Mouse (Mus musculus) testis, adult 2 months (tissue): ENCODE results near the gene Serinc3. TPM values are rescaled to one million over a fixed set of nuclear protein-coding genes. Genes with fewer than 3 reads are reported as not detected.

Experiments used
- H3K27ac ChIP-seq: fragments of 200-500 bp; 2 replicates; pipeline ENCODE4 v1.5.1; 2012; ENCODE audit warnings: low read depth, low read length; ENCODE audit not compliant: control insufficient read depth, insufficient read depth
- H3K27me3 ChIP-seq: fragments of 200-500 bp; 2 replicates; pipeline ENCODE4 v1.6.1; 2012; ENCODE audit warnings: mild to moderate bottlenecking, low read length, moderate library complexity; ENCODE audit not compliant: control insufficient read depth, insufficient read depth
- H3K36me3 ChIP-seq: fragments of 200-500 bp; 2 replicates; pipeline ENCODE4 v1.6.1; 2012; ENCODE audit warnings: mild to moderate bottlenecking, low read length; ENCODE audit not compliant: control insufficient read depth, insufficient read depth
- H3K4me1 ChIP-seq: fragments of 200-500 bp; 2 replicates; pipeline ENCODE4 v1.6.1; 2012; ENCODE audit warnings: low read length; ENCODE audit not compliant: control insufficient read depth, insufficient read depth
- H3K4me3 ChIP-seq: fragments of 200-500 bp; 2 replicates; pipeline ENCODE4 v1.5.1; 2012; ENCODE audit warnings: low read depth, mild to moderate bottlenecking, low read length, moderate library complexity, mixed read lengths; ENCODE audit not compliant: control insufficient read depth
- CTCF ChIP-seq: fragments of 200-500 bp; IDR thresholded peaks from 2 replicates; pipeline ENCODE4 v1.5.1; 2012; ENCODE audit warnings: low read depth, mild to moderate bottlenecking, inconsistent platforms, low read length, moderate library complexity; ENCODE audit not compliant: control insufficient read depth, insufficient read depth, insufficient replicate concordance
- POLR2A ChIP-seq: fragments of 200-500 bp; IDR thresholded peaks from 2 replicates; pipeline ENCODE4 v1.6.1; 2012; ENCODE audit warnings: low read depth, mild to moderate bottlenecking, inconsistent platforms, low read length, moderate library complexity; ENCODE audit not compliant: control insufficient read depth
- polyA plus RNA-seq: library from polyadenylated mRNA; depleted of rRNA; stranded (reverse); fragments of >200 nt; gene quantifications from 2 replicates; pipeline ENCODE4 v1.2.3, GENCODE M21; 2012

Gene Serinc3
- polyA plus RNA-seq, 1 experiment, result 270 TPM

GRCm38 (mm10) chr2:163596873-163597155, 48.1 kb downstream of the Serinc3 start:
- H3K27ac ChIP-seq, result peak overlapping the region; percentile 87
- TF ChIP-seq CTCF, result no peak
- TF ChIP-seq POLR2A, result no peak
- H3K4me1 ChIP-seq, result peaks cover 9% of the 10 kb centered on the region
- no peaks in the 10 kb centered on the region for H3K36me3 ChIP-seq
- H3K4me3 ChIP-seq, result no peak overlapping the region
- H3K27me3 ChIP-seq, result no peaks in the 10 kb centered on the region

- no peaks in the 10 kb centered on the region for H3K27me3 ChIP-seq
- TF ChIP-seq CTCF (no peak), POLR2A (no peak)
- no peak overlapping the region for H3K4me3 ChIP-seq
- no peaks in the 10 kb centered on the region for H3K36me3 ChIP-seq
- peaks cover 6% of the 10 kb centered on the region for H3K4me1 ChIP-seq
- H3K27ac ChIP-seq, result peak overlapping the region; percentile 87
Measured at GRCm38 (mm10) chr2:163596057-163596872, 48.7 kb downstream of the Serinc3 start.

DNA sequence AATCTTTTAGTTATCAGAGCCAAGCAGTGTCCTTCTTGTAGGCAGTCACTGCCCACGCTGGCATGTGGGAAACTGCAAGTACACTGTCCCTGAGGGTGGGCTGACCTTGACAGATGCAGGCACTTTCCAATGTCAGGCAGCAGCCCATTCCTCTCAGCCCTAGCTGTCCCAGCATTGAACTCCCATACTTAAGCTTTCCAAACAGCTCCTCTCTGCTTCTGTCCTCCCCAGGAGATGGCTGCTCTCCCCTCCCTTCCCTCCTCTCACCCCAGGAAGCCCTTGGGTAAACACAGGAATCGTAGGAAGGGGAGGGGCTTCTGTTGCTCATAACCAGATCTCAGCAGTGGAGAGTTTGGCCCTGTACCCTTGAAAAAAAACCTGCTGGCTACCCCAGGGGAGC, 49.8 kb downstream of the Serinc3 start:
- peaks cover 10% of the 10 kb centered on the region for H3K4me1 ChIP-seq
- no peak overlapping the region for H3K4me3 ChIP-seq
- H3K36me3 ChIP-seq, result no peaks in the 10 kb centered on the region
- TF ChIP-seq CTCF (no peak), POLR2A (no peak)
- H3K27ac ChIP-seq, result peak overlapping the region; percentile 82; the same call in 1 of the 2 replicates
- H3K27me3 ChIP-seq, result no peaks in the 10 kb centered on the region

- Histone ChIP-seq H3K4me3 (no peak overlapping the region), H3K27ac (peak overlapping the region; percentile 11; the same call in 1 of the 2 replicates), H3K27me3 (no peaks in the 10 kb centered on the region), H3K4me1 (peaks cover 14% of the 10 kb centered on the region), H3K36me3 (no peaks in the 10 kb centered on the region)
- TF ChIP-seq CTCF (no peak), POLR2A (no peak)
Measured at GRCm38 (mm10) chr2:163593636-163594282, 51.2 kb downstream of the Serinc3 start.

DNA sequence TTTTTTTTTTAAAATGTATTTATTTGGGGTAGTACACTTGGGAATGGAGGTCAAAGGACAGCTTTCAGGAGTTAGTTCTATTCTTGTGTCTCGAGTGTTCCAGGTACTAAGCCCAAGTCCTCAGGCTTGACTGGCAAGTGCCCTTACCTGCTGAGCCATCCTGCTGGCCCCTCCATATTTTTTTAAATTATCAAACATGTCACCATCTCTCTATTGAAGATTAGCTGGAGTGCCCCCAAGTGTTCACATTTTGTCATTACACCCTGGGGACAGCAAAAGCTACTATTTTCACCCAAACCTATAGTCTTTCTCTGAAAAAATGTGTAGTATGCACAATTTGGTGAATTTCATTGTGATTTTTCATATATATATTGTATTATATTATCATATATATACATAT, 52.8 kb downstream of the Serinc3 start:
- Histone ChIP-seq H3K27ac (no peak overlapping the region), H3K4me3 (no peak overlapping the region), H3K4me1 (peaks cover 16% of the 10 kb centered on the region), H3K27me3 (no peaks in the 10 kb centered on the region), H3K36me3 (no peaks in the 10 kb centered on the region)
- peak; percentile 8; the same call in 1 of the 2 replicates for TF ChIP-seq CTCF
- no peak for TF ChIP-seq POLR2A

- Histone ChIP-seq H3K27me3 (no peaks in the 10 kb centered on the region), H3K27ac (no peak overlapping the region), H3K4me3 (no peak overlapping the region), H3K4me1 (peaks cover 14% of the 10 kb centered on the region), H3K36me3 (no peaks in the 10 kb centered on the region)
- TF ChIP-seq POLR2A (no peak), CTCF (no peak)
Measured at GRCm38 (mm10) chr2:163590996-163591395, 53.9 kb downstream of the Serinc3 start.

DNA sequence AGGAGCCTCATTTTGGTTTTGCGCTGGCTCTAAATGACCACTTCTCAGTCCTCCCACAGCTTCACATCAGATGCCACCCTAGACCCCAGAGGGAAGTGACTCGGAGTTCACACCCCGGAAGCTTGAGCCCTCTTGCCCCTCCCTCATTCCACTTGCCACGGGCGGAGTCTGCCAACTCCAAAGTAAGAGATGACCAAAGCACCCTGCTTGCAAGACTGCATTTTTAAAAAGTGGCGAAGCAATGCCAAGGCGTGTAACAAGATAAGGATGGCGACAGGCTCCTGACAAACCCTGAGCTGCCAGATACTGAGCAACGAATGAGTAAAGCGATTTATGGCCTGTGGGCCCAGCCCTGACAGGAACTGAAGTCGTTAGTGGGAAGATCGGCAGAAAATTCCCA, 54.7 kb downstream of the Serinc3 start:
- Histone ChIP-seq H3K27me3 (no peaks in the 10 kb centered on the region), H3K4me1 (peaks cover 15% of the 10 kb centered on the region), H3K36me3 (no peaks in the 10 kb centered on the region), H3K4me3 (peak overlapping the region; percentile 21; the same call in 1 of the 2 replicates), H3K27ac (no peak overlapping the region)
- no peak for TF ChIP-seq CTCF
- no peak for TF ChIP-seq POLR2A

- Histone ChIP-seq H3K4me1 (peaks cover 18% of the 10 kb centered on the region), H3K27me3 (no peaks in the 10 kb centered on the region), H3K27ac (peak overlapping the region; percentile 86), H3K36me3 (no peaks in the 10 kb centered on the region), H3K4me3 (peak overlapping the region; percentile 91)
- no peak; the same call in 1 of the 2 replicates for TF ChIP-seq POLR2A
- TF ChIP-seq CTCF, result no peak
Measured at GRCm38 (mm10) chr2:163587506-163587905, 57.4 kb downstream of the Serinc3 start.
